Mouse (Mus musculus): ENCODE measurements around the gene P2ry10b. TPM values are rescaled to one million over a fixed set of nuclear protein-coding genes. Genes with fewer than 3 reads are reported as not detected.

P2ry10b gene
- polyA plus RNA-seq (2012; rRNA removed) = 0.08 and 0.16 TPM in 2 replicates

- DNase-seq = no peak
- H3K4me1 ChIP-seq (ENCODE audit: control insufficient read depth, insufficient read depth, low read length) = no peaks in the 10 kb centered on the region
- TF ChIP-seq CTCF (IDR thresholded peaks at IDR 0.05; ENCODE audit: borderline replicate concordance, insufficient read depth, low read depth, low read length) (no peak), POLR2A (IDR thresholded peaks at IDR 0.05; ENCODE audit: borderline replicate concordance, insufficient read depth, low read length) (no peak)
- no peak within 1 kb of the TSS for H3K27ac ChIP-seq (ENCODE audit: insufficient read depth, low read length)
- 90% methylated on average over 3 of the region's 3 CpGs for WGBS
- H3K27me3 ChIP-seq (ENCODE audit: control insufficient read depth, insufficient read depth, low read length) = no peaks in the 10 kb centered on the region
- H3K4me3 ChIP-seq (replicated peaks; ENCODE audit: insufficient read depth, low read depth, low read length) = no peak within 1 kb of the TSS
Measured at GRCm38 (mm10) chrX:107148681-107149080, at the start of gene P2ry10b. Gene P2ry10b (plus strand): TSS chrX:107148927.

- no peak overlapping the region for H3K27ac ChIP-seq (ENCODE audit: insufficient read depth, low read length)
- H3K27me3 ChIP-seq (ENCODE audit: control insufficient read depth, insufficient read depth, low read length) = no peaks in the 10 kb centered on the region
- no peak for TF ChIP-seq POLR2A (IDR thresholded peaks at IDR 0.05; ENCODE audit: borderline replicate concordance, insufficient read depth, low read length)
- H3K4me3 ChIP-seq (replicated peaks; ENCODE audit: insufficient read depth, low read depth, low read length) = no peak overlapping the region
- no peak for DNase-seq
- WGBS = 82% methylated on average over 1 of the region's 1 CpGs
- no peaks in the 10 kb centered on the region for H3K4me1 ChIP-seq (ENCODE audit: control insufficient read depth, insufficient read depth, low read length)
Measured at GRCm38 (mm10) chrX:107116333-107116732, 32.4 kb upstream of the P2ry10b start.

GRCm38 (mm10) chrX:107116987-107117386, 31.7 kb upstream of the P2ry10b start:
- no peaks in the 10 kb centered on the region for H3K4me1 ChIP-seq (ENCODE audit: control insufficient read depth, insufficient read depth, low read length)
- WGBS = 90% methylated on average over 1 of the region's 1 CpGs
- H3K4me3 ChIP-seq (replicated peaks; ENCODE audit: insufficient read depth, low read depth, low read length) = no peak overlapping the region
- no peak for TF ChIP-seq CTCF (IDR thresholded peaks at IDR 0.05; ENCODE audit: borderline replicate concordance, insufficient read depth, low read depth, low read length)
- no peak for TF ChIP-seq POLR2A (IDR thresholded peaks at IDR 0.05; ENCODE audit: borderline replicate concordance, insufficient read depth, low read length)
- DNase-seq = no peak
- no peaks in the 10 kb centered on the region for H3K27me3 ChIP-seq (ENCODE audit: control insufficient read depth, insufficient read depth, low read length)
- H3K27ac ChIP-seq (ENCODE audit: insufficient read depth, low read length) = no peak overlapping the region

- no peaks in the 10 kb centered on the region for H3K27me3 ChIP-seq (ENCODE audit: control insufficient read depth, insufficient read depth, low read length)
- WGBS = 95% methylated on average over 3 of the region's 3 CpGs
- no peaks in the 10 kb centered on the region for H3K4me1 ChIP-seq (ENCODE audit: control insufficient read depth, insufficient read depth, low read length)
- H3K4me3 ChIP-seq (replicated peaks; ENCODE audit: insufficient read depth, low read depth, low read length) = no peak overlapping the region
- TF ChIP-seq POLR2A (IDR thresholded peaks at IDR 0.05; ENCODE audit: borderline replicate concordance, insufficient read depth, low read length) (no peak), CTCF (IDR thresholded peaks at IDR 0.05; ENCODE audit: borderline replicate concordance, insufficient read depth, low read depth, low read length) (no peak)
- DNase-seq = no peak
- no peak overlapping the region for H3K27ac ChIP-seq (ENCODE audit: insufficient read depth, low read length)
Measured at GRCm38 (mm10) chrX:107143184-107143583, 5.5 kb upstream of the P2ry10b start.

GRCm38 (mm10) chrX:107143930-107144329, 4.8 kb upstream of the P2ry10b start:
- TF ChIP-seq CTCF (IDR thresholded peaks at IDR 0.05; ENCODE audit: borderline replicate concordance, insufficient read depth, low read depth, low read length) = no peak
- no peak for TF ChIP-seq POLR2A (IDR thresholded peaks at IDR 0.05; ENCODE audit: borderline replicate concordance, insufficient read depth, low read length)
- Histone ChIP-seq H3K4me3 (replicated peaks; ENCODE audit: insufficient read depth, low read depth, low read length) (no peak overlapping the region), H3K27me3 (ENCODE audit: control insufficient read depth, insufficient read depth, low read length) (no peaks in the 10 kb centered on the region), H3K4me1 (ENCODE audit: control insufficient read depth, insufficient read depth, low read length) (no peaks in the 10 kb centered on the region), H3K27ac (ENCODE audit: insufficient read depth, low read length) (no peak overlapping the region)
- no peak for DNase-seq
- WGBS = 58% methylated on average over 2 of the region's 2 CpGs

GRCm38 (mm10) chrX:107149391-107149993, 765 bp downstream of the P2ry10b start:
- DNase-seq = no peak
- Histone ChIP-seq H3K4me3 (replicated peaks; ENCODE audit: insufficient read depth, low read depth, low read length) (no peak overlapping the region), H3K27ac (ENCODE audit: insufficient read depth, low read length) (no peak overlapping the region), H3K27me3 (ENCODE audit: control insufficient read depth, insufficient read depth, low read length) (no peaks in the 10 kb centered on the region), H3K4me1 (ENCODE audit: control insufficient read depth, insufficient read depth, low read length) (no peaks in the 10 kb centered on the region)
- 55% methylated on average over 4 of the region's 4 CpGs for WGBS
- TF ChIP-seq CTCF (IDR thresholded peaks at IDR 0.05; ENCODE audit: borderline replicate concordance, insufficient read depth, low read depth, low read length) (no peak), POLR2A (IDR thresholded peaks at IDR 0.05; ENCODE audit: borderline replicate concordance, insufficient read depth, low read length) (no peak)

GRCm38 (mm10) chrX:107150027-107150426, 1.3 kb downstream of the P2ry10b start:
- 20% methylated on average over 5 of the region's 5 CpGs for WGBS
- no peaks in the 10 kb centered on the region for H3K4me1 ChIP-seq (ENCODE audit: control insufficient read depth, insufficient read depth, low read length)
- no peaks in the 10 kb centered on the region for H3K27me3 ChIP-seq (ENCODE audit: control insufficient read depth, insufficient read depth, low read length)
- no peak for DNase-seq
- no peak overlapping the region for H3K4me3 ChIP-seq (replicated peaks; ENCODE audit: insufficient read depth, low read depth, low read length)
- no peak for TF ChIP-seq POLR2A (IDR thresholded peaks at IDR 0.05; ENCODE audit: borderline replicate concordance, insufficient read depth, low read length)
- TF ChIP-seq CTCF (IDR thresholded peaks at IDR 0.05; ENCODE audit: borderline replicate concordance, insufficient read depth, low read depth, low read length) = no peak
- H3K27ac ChIP-seq (ENCODE audit: insufficient read depth, low read length) = no peak overlapping the region

- H3K4me3 ChIP-seq (replicated peaks; ENCODE audit: insufficient read depth, low read depth, low read length) = no peak overlapping the region
- TF ChIP-seq CTCF (IDR thresholded peaks at IDR 0.05; ENCODE audit: borderline replicate concordance, insufficient read depth, low read depth, low read length) = no peak
- no peak for TF ChIP-seq POLR2A (IDR thresholded peaks at IDR 0.05; ENCODE audit: borderline replicate concordance, insufficient read depth, low read length)
- 45% methylated on average over 4 of the region's 4 CpGs for WGBS
- H3K27ac ChIP-seq (ENCODE audit: insufficient read depth, low read length) = no peak overlapping the region
- DNase-seq = no peak
- no peaks in the 10 kb centered on the region for H3K4me1 ChIP-seq (ENCODE audit: control insufficient read depth, insufficient read depth, low read length)
- no peaks in the 10 kb centered on the region for H3K27me3 ChIP-seq (ENCODE audit: control insufficient read depth, insufficient read depth, low read length)
Measured at GRCm38 (mm10) chrX:107150752-107151515, 2.2 kb downstream of the P2ry10b start.
